Mouse (Mus musculus): ENCODE data around the gene Bicc1. TPM values are rescaled to one million over a fixed set of nuclear protein-coding genes. Genes with fewer than 3 reads are reported as not detected.

Bicc1 gene
- 4.2 and 5.2 TPM in 2 replicates for polyA plus RNA-seq (2016; fragmentation: Nextera tagmentation; extraction: Ambion mirVana)

GRCm38 (mm10) chr10:71159676-71160235 lies at the start of gene Bicc1:
Gene Bicc1 (minus strand): TSS chr10:71159700.
- peak; percentile 79 for DNase-seq (ENCODE audit: low spot score)
- Histone ChIP-seq H3K4me1 (peaks cover 10% of the 10 kb centered on the region), H3K4me3 (peak within 1 kb of the TSS; percentile 80), H3K9me3 (no peaks in the 10 kb centered on the region), H3K27ac (replicated peaks) (peak within 1 kb of the TSS; percentile 85), H3K27me3 (replicated peaks; ENCODE audit: low read depth, poor library complexity, severe bottlenecking) (peaks cover 52% of the 10 kb centered on the region), H3K36me3 (replicated peaks) (no peaks in the 10 kb centered on the region)
- WGBS = 9% methylated on average over 69 of the region's 69 CpGs

GRCm38 (mm10) chr10:71201512-71201911 lies 42.0 kb upstream of the Bicc1 start:
- no peak for DNase-seq (ENCODE audit: low spot score)
- 93% methylated on average over 2 of the region's 2 CpGs for WGBS
- H3K36me3 ChIP-seq (replicated peaks) = no peaks in the 10 kb centered on the region
- H3K27ac ChIP-seq (replicated peaks) = no peak overlapping the region
- H3K4me3 ChIP-seq = no peak overlapping the region
- H3K9me3 ChIP-seq = no peaks in the 10 kb centered on the region
- no peaks in the 10 kb centered on the region for H3K4me1 ChIP-seq
- no peaks in the 10 kb centered on the region for H3K27me3 ChIP-seq (replicated peaks; ENCODE audit: low read depth, poor library complexity, severe bottlenecking)

GRCm38 (mm10) chr10:71200964-71201363 lies 41.5 kb upstream of the Bicc1 start:
- no peaks in the 10 kb centered on the region for H3K4me1 ChIP-seq
- H3K36me3 ChIP-seq (replicated peaks) = no peaks in the 10 kb centered on the region
- no peak overlapping the region for H3K4me3 ChIP-seq
- no peaks in the 10 kb centered on the region for H3K27me3 ChIP-seq (replicated peaks; ENCODE audit: low read depth, poor library complexity, severe bottlenecking)
- H3K27ac ChIP-seq (replicated peaks) = no peak overlapping the region
- 74% methylated on average over 5 of the region's 5 CpGs for WGBS
- no peak for DNase-seq (ENCODE audit: low spot score)
- H3K9me3 ChIP-seq = no peaks in the 10 kb centered on the region

- DNase-seq (ENCODE audit: low spot score) = no peak
- H3K4me1 ChIP-seq = peaks cover 7% of the 10 kb centered on the region; the same call in 1 of the 2 replicates
- no peaks in the 10 kb centered on the region for H3K27me3 ChIP-seq (replicated peaks; ENCODE audit: low read depth, poor library complexity, severe bottlenecking)
- H3K9me3 ChIP-seq = no peaks in the 10 kb centered on the region
- whole genome bisulfite sequencing = 94% methylated on average over 8 of the region's 8 CpGs
- H3K36me3 ChIP-seq (replicated peaks) = no peaks in the 10 kb centered on the region
- no peak overlapping the region for H3K4me3 ChIP-seq
- no peak overlapping the region for H3K27ac ChIP-seq (replicated peaks)
Measured at GRCm38 (mm10) chr10:71198676-71199075, 39.2 kb upstream of the Bicc1 start.

- WGBS = 80% methylated on average over 14 of the region's 14 CpGs
- Histone ChIP-seq H3K4me1 (peaks cover 7% of the 10 kb centered on the region; the same call in 1 of the 2 replicates), H3K27me3 (replicated peaks; ENCODE audit: low read depth, poor library complexity, severe bottlenecking) (no peaks in the 10 kb centered on the region), H3K36me3 (replicated peaks) (no peaks in the 10 kb centered on the region), H3K9me3 (no peaks in the 10 kb centered on the region), H3K4me3 (no peak overlapping the region), H3K27ac (replicated peaks) (no peak overlapping the region)
- no peak for DNase-seq (ENCODE audit: low spot score)
Measured at GRCm38 (mm10) chr10:71197036-71197785, 37.7 kb upstream of the Bicc1 start.

GRCm38 (mm10) chr10:71195501-71195900 lies 36.0 kb upstream of the Bicc1 start:
- no peaks in the 10 kb centered on the region for H3K27me3 ChIP-seq (replicated peaks; ENCODE audit: low read depth, poor library complexity, severe bottlenecking)
- peaks cover 7% of the 10 kb centered on the region; the same call in 1 of the 2 replicates for H3K4me1 ChIP-seq
- no peaks in the 10 kb centered on the region for H3K36me3 ChIP-seq (replicated peaks)
- no peaks in the 10 kb centered on the region for H3K9me3 ChIP-seq
- H3K27ac ChIP-seq (replicated peaks) = 0 out of 2 replicates have a peak overlapping the region, but pooled peaks have one; percentile 10
- 48% methylated on average over 9 of the region's 9 CpGs for WGBS
- no peak for DNase-seq (ENCODE audit: low spot score)
- H3K4me3 ChIP-seq = no peak overlapping the region

GRCm38 (mm10) chr10:71194713-71195112 lies 35.2 kb upstream of the Bicc1 start:
- no peak for DNase-seq (ENCODE audit: low spot score)
- H3K4me1 ChIP-seq = peaks cover 7% of the 10 kb centered on the region; the same call in 1 of the 2 replicates
- 85% methylated on average over 7 of the region's 7 CpGs for WGBS
- H3K27ac ChIP-seq (replicated peaks) = no peak overlapping the region
- H3K4me3 ChIP-seq = no peak overlapping the region
- no peaks in the 10 kb centered on the region for H3K36me3 ChIP-seq (replicated peaks)
- H3K9me3 ChIP-seq = no peaks in the 10 kb centered on the region
- H3K27me3 ChIP-seq (replicated peaks; ENCODE audit: low read depth, poor library complexity, severe bottlenecking) = no peaks in the 10 kb centered on the region

GRCm38 (mm10) chr10:71193319-71193718 lies 33.8 kb upstream of the Bicc1 start:
- no peak for DNase-seq (ENCODE audit: low spot score)
- Histone ChIP-seq H3K27ac (replicated peaks) (no peak overlapping the region), H3K36me3 (replicated peaks) (no peaks in the 10 kb centered on the region), H3K4me3 (no peak overlapping the region), H3K4me1 (peaks cover 7% of the 10 kb centered on the region; the same call in 1 of the 2 replicates), H3K9me3 (no peaks in the 10 kb centered on the region), H3K27me3 (replicated peaks; ENCODE audit: low read depth, poor library complexity, severe bottlenecking) (no peaks in the 10 kb centered on the region)
- WGBS = 86% methylated on average over 7 of the region's 7 CpGs

- Histone ChIP-seq H3K4me3 (no peak overlapping the region), H3K36me3 (replicated peaks) (no peaks in the 10 kb centered on the region), H3K9me3 (no peaks in the 10 kb centered on the region), H3K4me1 (peaks cover 7% of the 10 kb centered on the region; the same call in 1 of the 2 replicates), H3K27me3 (replicated peaks; ENCODE audit: low read depth, poor library complexity, severe bottlenecking) (no peaks in the 10 kb centered on the region), H3K27ac (replicated peaks) (no peak overlapping the region)
- WGBS = 83% methylated on average over 11 of the region's 11 CpGs
- DNase-seq (ENCODE audit: low spot score) = no peak
Measured at GRCm38 (mm10) chr10:71192886-71193285, 33.4 kb upstream of the Bicc1 start.

- Histone ChIP-seq H3K4me3 (no peak overlapping the region), H3K27ac (replicated peaks) (no peak overlapping the region), H3K36me3 (replicated peaks) (no peaks in the 10 kb centered on the region), H3K27me3 (replicated peaks; ENCODE audit: low read depth, poor library complexity, severe bottlenecking) (no peaks in the 10 kb centered on the region), H3K4me1 (no peaks in the 10 kb centered on the region), H3K9me3 (no peaks in the 10 kb centered on the region)
- WGBS = 83% methylated on average over 4 of the region's 4 CpGs
- DNase-seq (ENCODE audit: low spot score) = no peak
Measured at GRCm38 (mm10) chr10:71188681-71189080, 29.2 kb upstream of the Bicc1 start.

GRCm38 (mm10) chr10:71185059-71185458 lies 25.6 kb upstream of the Bicc1 start:
- DNase-seq (ENCODE audit: low spot score) = no peak
- WGBS = 89% methylated on average over 7 of the region's 7 CpGs
- no peaks in the 10 kb centered on the region for H3K36me3 ChIP-seq (replicated peaks)
- no peak overlapping the region for H3K4me3 ChIP-seq
- H3K9me3 ChIP-seq = peaks cover 6% of the 10 kb centered on the region; the same call in 1 of the 2 replicates
- H3K27me3 ChIP-seq (replicated peaks; ENCODE audit: low read depth, poor library complexity, severe bottlenecking) = no peaks in the 10 kb centered on the region
- H3K27ac ChIP-seq (replicated peaks) = no peak overlapping the region
- no peaks in the 10 kb centered on the region for H3K4me1 ChIP-seq

GRCm38 (mm10) chr10:71183339-71184031 lies 24.0 kb upstream of the Bicc1 start:
- peaks cover 8% of the 10 kb centered on the region; the same call in 1 of the 2 replicates for H3K9me3 ChIP-seq
- no peak overlapping the region for H3K27ac ChIP-seq (replicated peaks)
- 63% methylated on average over 7 of the region's 7 CpGs for WGBS
- no peaks in the 10 kb centered on the region for H3K36me3 ChIP-seq (replicated peaks)
- no peak for DNase-seq (ENCODE audit: low spot score)
- H3K4me1 ChIP-seq = no peaks in the 10 kb centered on the region
- H3K27me3 ChIP-seq (replicated peaks; ENCODE audit: low read depth, poor library complexity, severe bottlenecking) = no peaks in the 10 kb centered on the region
- no peak overlapping the region for H3K4me3 ChIP-seq
